Mouse (Mus musculus): ENCODE measurements around the gene Eepd1.

DNA sequence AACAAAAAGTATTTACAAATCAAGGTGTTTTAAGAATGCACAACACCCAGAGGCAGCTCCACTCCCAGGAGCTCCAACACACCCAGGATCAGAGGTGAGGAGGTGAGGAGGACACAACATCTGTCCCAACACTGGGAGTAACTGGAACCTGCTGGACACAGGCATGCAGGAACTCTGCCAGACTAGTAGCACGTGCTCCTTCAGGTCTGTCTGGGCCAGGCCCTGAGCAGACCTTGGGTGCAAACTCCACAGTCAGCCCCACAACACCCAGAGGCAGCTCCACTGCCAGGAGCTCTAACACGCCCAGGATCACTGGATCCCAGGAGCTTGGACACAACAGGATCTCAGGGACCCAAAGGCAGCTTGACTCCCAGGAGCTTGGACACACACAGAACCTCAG lies 143.4 kb downstream of the Eepd1 start:
- no peak for TF ChIP-seq CTCF (IDR thresholded peaks at IDR 0.05; ENCODE audit: extremely low read depth, insufficient read depth, insufficient read length, insufficient replicate concordance)
- TF ChIP-seq POLR2A (IDR thresholded peaks at IDR 0.05; ENCODE audit: low read depth, low read length): no peak

All from spleen, adult 2 months (tissue).